11 mouse cellular contexts compared by ENCODE assay signal in the genomic region with DNA sequence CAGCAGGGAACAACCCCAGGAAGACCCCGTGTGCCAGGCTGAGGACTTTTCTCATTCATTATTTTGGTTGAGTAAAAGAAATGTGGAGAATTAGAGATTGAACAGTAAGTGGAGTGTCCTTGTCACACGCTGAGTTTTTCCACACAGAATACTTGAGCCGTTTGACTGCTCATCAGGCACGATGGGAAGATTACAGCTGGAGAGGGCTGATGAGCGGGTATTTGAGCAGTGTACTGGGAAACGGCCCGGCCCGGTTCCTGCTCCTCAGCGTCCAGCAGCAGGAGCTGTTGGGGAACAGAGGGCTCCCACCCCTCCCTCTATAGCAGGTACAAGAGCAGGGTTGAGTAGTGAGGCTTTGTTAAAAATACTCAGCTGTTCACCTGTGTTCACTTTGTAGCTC. TPM values are rescaled to one million over a fixed set of nuclear protein-coding genes. Genes with fewer than 3 reads are reported as not detected.
DNase-seq lines count a peak whose midpoint lies in the region; ATAC-seq and TF ChIP-seq lines count a peak whose summit lies in the region.
"Had no signal": no experiment of that assay in that cellular context is flagged by ENCODE, and none has a peak within 500 bp of the region (broad histone marks: within the 10 kb centered on the region; RNA-seq: fewer than 3 reads in every experiment).

No protein-coding gene starts in this region.

- 39% methylated on average over 9 of the region's 9 CpGs for WGBS in forebrain, embryonic 10.5 days
- WGBS in forebrain, embryonic 11.5 days, result 40% methylated on average over 9 of the region's 9 CpGs
- WGBS in hindbrain, embryonic 11.5 days, result 45% methylated on average over 9 of the region's 9 CpGs
- 29% methylated on average over 9 of the region's 9 CpGs for WGBS in midbrain, embryonic 13.5 days

- TF ChIP-seq EP300 in ES-Bruce4 (IDR thresholded peaks at IDR 0.05; ENCODE audit: insufficient read depth, low read depth, low read length), result no peak

- peaks cover 56% of the 10 kb centered on the region for H3K36me3 ChIP-seq in forebrain, embryonic 10.5 days (replicated peaks)
- H3K36me3 ChIP-seq in forebrain, embryonic 11.5 days (ENCODE audit: control insufficient read depth, insufficient read depth, low read length), result peaks cover 18% of the 10 kb centered on the region; the same call in 1 of the 2 replicates
- peaks cover 66% of the 10 kb centered on the region for H3K36me3 ChIP-seq in ES-Bruce4 (ENCODE audit: control insufficient read depth, insufficient read depth, low read length, poor library complexity, severe bottlenecking)
- H3K36me3 ChIP-seq in hindbrain, embryonic 11.5 days (ENCODE audit: control insufficient read depth, insufficient read depth, low read length), result no peaks in the 10 kb centered on the region
- H3K36me3 ChIP-seq in midbrain, embryonic 13.5 days, result peaks cover 47% of the 10 kb centered on the region

- H3K27me3 ChIP-seq in forebrain, embryonic 10.5 days (ENCODE audit: poor library complexity, severe bottlenecking), result no peaks in the 10 kb centered on the region
- no peaks in the 10 kb centered on the region for H3K27me3 ChIP-seq in forebrain, embryonic 11.5 days (ENCODE audit: control insufficient read depth, insufficient read depth, low read length)
- H3K27me3 ChIP-seq in ES-Bruce4 (ENCODE audit: control insufficient read depth, insufficient read depth, low read length, poor library complexity, severe bottlenecking), result no peaks in the 10 kb centered on the region
- H3K27me3 ChIP-seq in hindbrain, embryonic 11.5 days (ENCODE audit: control insufficient read depth, insufficient read depth, low read length), result no peaks in the 10 kb centered on the region
- no peaks in the 10 kb centered on the region for H3K27me3 ChIP-seq in midbrain, embryonic 13.5 days

- ATAC-seq in forebrain, embryonic 11.5 days (replicated peaks; ENCODE audit: low FRiP score), result no peak
- ATAC-seq in hindbrain, embryonic 11.5 days (ENCODE audit: low FRiP score), result no peak
- ATAC-seq in midbrain, embryonic 13.5 days, result no peak

- no peak overlapping the region for H3K4me2 ChIP-seq in forebrain, embryonic 11.5 days (ENCODE audit: low read depth, low read length, severe bottlenecking)
- no peak overlapping the region for H3K4me2 ChIP-seq in hindbrain, embryonic 11.5 days (replicated peaks; ENCODE audit: low read depth, low read length)
- no peak overlapping the region for H3K4me2 ChIP-seq in midbrain, embryonic 13.5 days (replicated peaks)

- intact Hi-C loops in heart, postnatal 36 days (cut with DNase I), result no loop called here

- no peak for TF ChIP-seq POLR2A in ES-Bruce4 (IDR thresholded peaks at IDR 0.05; ENCODE audit: insufficient read depth, low read length)

- H3K4me3 ChIP-seq in forebrain, embryonic 10.5 days, result no peak overlapping the region
- H3K4me3 ChIP-seq in forebrain, embryonic 11.5 days (ENCODE audit: low read depth, low read length), result no peak overlapping the region
- no peak overlapping the region for H3K4me3 ChIP-seq in ES-Bruce4 (ENCODE audit: low read depth, low read length)
- no peak overlapping the region for H3K4me3 ChIP-seq in hindbrain, embryonic 11.5 days (ENCODE audit: low read depth, low read length)
- H3K4me3 ChIP-seq in midbrain, embryonic 13.5 days (replicated peaks), result no peak overlapping the region

- H3K27ac ChIP-seq in forebrain, embryonic 10.5 days, result 0 out of 2 replicates have a peak overlapping the region, but pooled peaks have one; percentile 44
- no peak overlapping the region; the same call in 1 of the 2 replicates for H3K27ac ChIP-seq in forebrain, embryonic 11.5 days (ENCODE audit: low read depth, low read length)
- peak overlapping the region; percentile 7; the same call in 1 of the 2 replicates for H3K27ac ChIP-seq in ES-Bruce4 (ENCODE audit: insufficient read depth, low read length)
- H3K27ac ChIP-seq in hindbrain, embryonic 11.5 days (ENCODE audit: low read depth, low read length), result 0 out of 2 replicates have a peak overlapping the region, but pooled peaks have one; percentile 0
- peak overlapping the region; percentile 61 for H3K27ac ChIP-seq in midbrain, embryonic 13.5 days

- H3K4me1 ChIP-seq in forebrain, embryonic 10.5 days, result peaks cover 36% of the 10 kb centered on the region
- peaks cover 9% of the 10 kb centered on the region; the same call in 1 of the 2 replicates for H3K4me1 ChIP-seq in forebrain, embryonic 11.5 days (replicated peaks; ENCODE audit: control insufficient read depth, insufficient read depth, low read length)
- H3K4me1 ChIP-seq in ES-Bruce4 (ENCODE audit: control insufficient read depth, insufficient read depth, low read length), result no peaks in the 10 kb centered on the region
- peaks cover 6% of the 10 kb centered on the region; the same call in 1 of the 2 replicates for H3K4me1 ChIP-seq in hindbrain, embryonic 11.5 days (replicated peaks; ENCODE audit: control insufficient read depth, insufficient read depth, low read length)
- H3K4me1 ChIP-seq in midbrain, embryonic 13.5 days (replicated peaks), result peaks cover 20% of the 10 kb centered on the region

- H3K9me3 ChIP-seq in forebrain, embryonic 10.5 days, result peaks cover 8% of the 10 kb centered on the region; the same call in 1 of the 2 replicates
- H3K9me3 ChIP-seq in forebrain, embryonic 11.5 days (ENCODE audit: control insufficient read depth, low read length), result no peaks in the 10 kb centered on the region
- H3K9me3 ChIP-seq in ES-Bruce4 (replicated peaks; ENCODE audit: control insufficient read depth, insufficient read depth, low read length, poor library complexity, severe bottlenecking), result no peaks in the 10 kb centered on the region
- H3K9me3 ChIP-seq in hindbrain, embryonic 11.5 days (ENCODE audit: control insufficient read depth, low read length), result no peaks in the 10 kb centered on the region
- no peaks in the 10 kb centered on the region for H3K9me3 ChIP-seq in midbrain, embryonic 13.5 days

- TF ChIP-seq CTCF in ES-Bruce4 (IDR thresholded peaks at IDR 0.05; ENCODE audit: low read depth, low read length), result no peak

- H3K9ac ChIP-seq in forebrain, embryonic 11.5 days (ENCODE audit: low read length), result no peak overlapping the region
- no peak overlapping the region for H3K9ac ChIP-seq in ES-Bruce4 (ENCODE audit: low read depth, poor library complexity, severe bottlenecking)
- H3K9ac ChIP-seq in hindbrain, embryonic 11.5 days (ENCODE audit: low read depth, low read length), result no peak overlapping the region
- H3K9ac ChIP-seq in midbrain, embryonic 13.5 days (replicated peaks), result no peak overlapping the region

- DNase-seq in forebrain, embryonic 10.5 days (ENCODE audit: extremely low spot score, low spot score), result no peak
- no peak for DNase-seq in forebrain, embryonic 11.5 days (ENCODE audit: low spot score)
- DNase-seq in hindbrain, embryonic 11.5 days (ENCODE audit: low spot score), result no peak
- no peak for DNase-seq in right cerebral cortex, postnatal 25 days
- no peak for DNase-seq in left cerebral cortex, adult 18-20 months (ENCODE audit: low spot score in 2 of 2)
- no peak for DNase-seq in heart, postnatal 36 days
- DNase-seq: kidney, postnatal 14 days; lung, postnatal 10 days; right cerebral cortex, adult 18-20 months had no signal

RNA-seq across cellular contexts. Expression of a gene that starts 12.6 kb away (rescaled TPM):
- 1,109 and 1,125 TPM in 2 replicates for polyA plus RNA-seq in forebrain, embryonic 10.5 days (2016; fragmentation: Nextera tagmentation; extraction: Ambion mirVana)
- polyA plus RNA-seq in forebrain, embryonic 11.5 days (2014; fragmentation: Nextera tagmentation; extraction: Ambion mirVana), result 939 and 1,035 TPM in 2 replicates
- 3,686 and 4,006 TPM in 2 replicates for polyA plus RNA-seq in ES-Bruce4 (2011; ENCODE audit: insufficient read depth, insufficient read length, low read depth, missing spikeins)
- polyA plus RNA-seq in hindbrain, embryonic 11.5 days (2014; fragmentation: Nextera tagmentation; extraction: Ambion mirVana), result 1,026 and 1,035 TPM in 2 replicates
- 677 and 688 TPM in 2 replicates for polyA plus RNA-seq in midbrain, embryonic 13.5 days (2015; fragmentation: Nextera tagmentation; extraction: Ambion mirVana)
- 100 to 1,000 TPM; 776 to 777 TPM for total RNA-seq in left cerebral cortex, adult 18-20 months (2021)
- total RNA-seq in heart, postnatal 36 days (2021), result 100 to 1,000 TPM; 850 to 903 TPM

RNA-seq across cellular contexts. Expression of a gene that starts 12.6 kb away (rescaled TPM):
- polyA plus RNA-seq in forebrain, embryonic 10.5 days (2016; fragmentation: Nextera tagmentation; extraction: Ambion mirVana), result 21.2 and 21.3 TPM in 2 replicates
- 20.1 and 21.1 TPM in 2 replicates for polyA plus RNA-seq in forebrain, embryonic 11.5 days (2014; fragmentation: Nextera tagmentation; extraction: Ambion mirVana)
- polyA plus RNA-seq in ES-Bruce4 (2011; ENCODE audit: insufficient read depth, insufficient read length, low read depth, missing spikeins), result 33.3 and 33.6 TPM in 2 replicates
- polyA plus RNA-seq in hindbrain, embryonic 11.5 days (2014; fragmentation: Nextera tagmentation; extraction: Ambion mirVana), result 19.9 and 22.4 TPM in 2 replicates
- 21.1 and 23.0 TPM in 2 replicates for polyA plus RNA-seq in midbrain, embryonic 13.5 days (2015; fragmentation: Nextera tagmentation; extraction: Ambion mirVana)
- 10 to 100 TPM; 31.7 to 35.0 TPM for total RNA-seq in left cerebral cortex, adult 18-20 months (2021)
- total RNA-seq in heart, postnatal 36 days (2021), result 10 to 100 TPM; 10.6 to 11.5 TPM
